Mouse (Mus musculus) embryonic fibroblast, embryonic 13.5 days (primary cell): ENCODE data around the gene Tom1l2. TPM values are rescaled to one million over a fixed set of nuclear protein-coding genes. Genes with fewer than 3 reads are reported as not detected.

Experiments
- H3K27ac ChIP-seq: 2 replicates; pipeline ENCODE4 v1.5.1; 2012; ENCODE audit warnings: low read length, control low read depth, inconsistent platforms; ENCODE audit not compliant: insufficient read depth
- H3K4me1 ChIP-seq: 2 replicates; pipeline ENCODE4 v1.6.1; 2011; ENCODE audit warnings: low read length; ENCODE audit not compliant: control insufficient read depth, insufficient read depth
- H3K4me3 ChIP-seq: 2 replicates; pipeline ENCODE4 v1.5.1; 2011; ENCODE audit warnings: mild to moderate bottlenecking, control low read depth, low read length; ENCODE audit not compliant: insufficient read depth
- CTCF ChIP-seq: IDR thresholded peaks from 2 replicates; pipeline ENCODE4 v1.5.1; 2011; ENCODE audit warnings: mild to moderate bottlenecking, control low read depth, low read length, moderate library complexity, borderline replicate concordance; ENCODE audit not compliant: insufficient read depth
- POLR2A ChIP-seq: IDR thresholded peaks from 2 replicates; pipeline ENCODE4 v1.6.1; 2011; ENCODE audit warnings: low read depth, mild to moderate bottlenecking, control low read depth, low read length, moderate library complexity
- polyA plus RNA-seq: library from polyadenylated mRNA; stranded (reverse); fragments of >200 nt; gene quantifications from 2 replicates; pipeline ENCODE4 v1.2.4, GENCODE M21; 2011; ENCODE audit warnings: low read depth; ENCODE audit not compliant: missing spikeins, insufficient read length

Gene Tom1l2
- polyA plus RNA-seq, 1 experiment = 36.2 TPM

DNA sequence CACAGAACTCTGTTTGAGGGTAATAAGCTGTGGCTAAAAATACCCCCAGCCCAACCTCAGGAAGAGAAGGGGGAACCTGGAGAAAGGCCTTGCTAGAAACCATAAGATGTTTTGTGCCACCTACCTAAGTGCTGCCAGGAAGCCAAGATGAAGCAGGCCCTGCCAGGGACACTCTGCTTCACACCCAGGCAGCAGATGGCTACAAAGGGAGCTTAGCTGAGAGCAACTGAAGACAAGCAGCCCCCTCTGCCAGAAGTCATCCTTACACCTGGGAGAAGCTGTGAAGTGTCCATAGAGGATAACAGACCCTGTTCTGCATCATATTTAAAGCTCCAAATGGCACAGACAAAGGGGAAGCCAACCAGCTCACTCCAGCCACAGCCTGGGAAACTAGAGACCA lies 106.6 kb downstream of the Tom1l2 start:
- Histone ChIP-seq H3K4me3 (no peak overlapping the region), H3K4me1 (no peaks in the 10 kb centered on the region), H3K27ac (no peak overlapping the region)
- no peak for TF ChIP-seq POLR2A
- TF ChIP-seq CTCF = no peak

DNA sequence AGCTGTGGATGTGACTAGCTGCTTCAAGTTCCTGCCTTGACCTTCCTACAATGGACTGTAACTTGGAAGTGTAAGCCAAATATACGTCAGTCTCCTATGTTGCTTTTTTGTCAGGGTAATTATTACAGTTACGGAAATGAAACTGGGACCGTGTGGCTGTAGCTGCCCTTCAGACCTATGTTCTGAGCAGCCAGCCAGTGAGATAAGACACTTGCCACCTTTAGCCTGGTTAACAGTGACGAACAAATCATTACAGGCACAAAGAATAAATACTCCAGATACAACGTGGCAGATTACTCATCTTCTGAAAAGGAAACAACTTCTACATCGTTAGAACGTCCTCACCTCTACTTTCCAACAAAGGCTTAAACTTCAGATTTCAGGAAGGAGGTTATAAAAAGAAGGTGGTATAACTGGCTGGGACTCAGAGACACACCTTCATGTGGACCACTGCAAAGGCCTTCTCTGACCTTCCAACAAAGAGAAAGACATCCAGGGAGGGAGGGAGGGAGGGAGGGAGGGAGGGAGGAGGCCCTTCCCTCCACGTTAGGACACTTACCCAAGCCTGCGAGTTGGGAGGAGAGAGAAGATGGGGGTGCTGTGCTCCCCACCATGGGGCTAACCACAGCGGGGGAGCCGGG lies 108.1 kb downstream of the Tom1l2 start:
- Histone ChIP-seq H3K4me3 (no peak overlapping the region), H3K4me1 (no peaks in the 10 kb centered on the region), H3K27ac (no peak overlapping the region)
- TF ChIP-seq POLR2A (no peak), CTCF (no peak)

DNA sequence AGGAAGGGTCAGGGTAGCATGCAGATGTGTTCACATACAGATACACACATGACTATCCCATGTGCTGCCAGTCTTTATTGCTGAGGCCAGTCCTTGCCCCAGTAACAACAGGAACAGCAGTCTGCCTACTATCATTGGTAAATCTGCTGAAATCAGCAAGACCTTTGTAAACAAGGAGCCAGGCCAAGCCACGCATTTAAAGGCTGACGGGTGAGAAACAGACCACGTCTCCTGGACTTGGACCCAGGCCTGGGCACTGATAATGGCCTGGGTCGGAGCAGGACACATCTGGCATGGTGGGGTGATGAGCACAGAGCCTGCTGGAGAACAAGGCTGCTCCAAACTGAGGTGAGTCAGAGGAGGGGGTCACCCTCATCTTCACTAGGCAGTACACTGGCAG lies 112.2 kb downstream of the Tom1l2 start:
- Histone ChIP-seq H3K4me1 (no peaks in the 10 kb centered on the region), H3K27ac (no peak overlapping the region), H3K4me3 (no peak overlapping the region)
- TF ChIP-seq POLR2A (no peak), CTCF (no peak)

DNA sequence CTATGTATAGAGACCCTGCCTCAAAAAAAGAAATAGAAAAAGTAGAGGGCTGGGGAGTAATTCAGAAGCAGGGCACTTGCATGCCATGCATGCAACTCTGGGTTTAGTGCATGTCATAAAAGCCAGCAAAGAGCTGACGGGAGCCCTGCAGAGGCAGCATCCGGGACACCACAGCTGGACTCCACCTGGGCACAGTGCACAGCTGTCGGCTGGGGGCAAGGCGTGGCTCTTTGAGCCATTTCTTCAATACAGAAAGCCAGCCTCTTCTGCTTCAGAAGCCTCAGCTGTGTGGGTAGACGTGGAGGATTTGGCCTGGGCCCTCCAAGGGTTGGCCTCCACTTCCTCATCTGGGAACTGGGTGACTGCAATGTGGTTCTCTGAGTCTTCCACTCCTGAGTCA lies 117.4 kb downstream of the Tom1l2 start:
- Histone ChIP-seq H3K4me1 (no peaks in the 10 kb centered on the region), H3K4me3 (no peak overlapping the region), H3K27ac (no peak overlapping the region)
- TF ChIP-seq CTCF (no peak), POLR2A (no peak)

DNA sequence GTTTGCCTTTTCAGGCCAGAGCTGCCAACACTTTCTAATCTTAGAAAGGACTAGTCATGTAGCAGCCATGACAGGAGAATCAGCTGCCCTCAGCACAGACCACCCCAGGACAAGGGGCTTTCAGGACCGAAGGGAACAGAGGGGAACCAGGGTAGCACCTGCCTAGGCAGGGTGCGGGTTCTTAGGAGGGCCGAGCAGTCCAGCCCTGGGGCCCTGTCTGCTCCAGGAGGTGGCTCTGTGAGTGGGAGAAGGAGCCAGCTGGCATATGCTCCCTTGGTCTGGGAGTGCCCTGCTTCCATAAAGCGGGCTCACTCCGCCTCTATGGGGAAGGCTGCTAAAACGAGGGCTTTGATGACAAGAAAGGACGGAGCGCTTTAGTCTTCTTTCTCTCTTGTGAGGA lies 119.5 kb downstream of the Tom1l2 start:
- H3K4me1 ChIP-seq = no peaks in the 10 kb centered on the region
- TF ChIP-seq CTCF = no peak
- no peak for TF ChIP-seq POLR2A
- H3K4me3 ChIP-seq = no peak overlapping the region
- H3K27ac ChIP-seq = no peak overlapping the region

DNA sequence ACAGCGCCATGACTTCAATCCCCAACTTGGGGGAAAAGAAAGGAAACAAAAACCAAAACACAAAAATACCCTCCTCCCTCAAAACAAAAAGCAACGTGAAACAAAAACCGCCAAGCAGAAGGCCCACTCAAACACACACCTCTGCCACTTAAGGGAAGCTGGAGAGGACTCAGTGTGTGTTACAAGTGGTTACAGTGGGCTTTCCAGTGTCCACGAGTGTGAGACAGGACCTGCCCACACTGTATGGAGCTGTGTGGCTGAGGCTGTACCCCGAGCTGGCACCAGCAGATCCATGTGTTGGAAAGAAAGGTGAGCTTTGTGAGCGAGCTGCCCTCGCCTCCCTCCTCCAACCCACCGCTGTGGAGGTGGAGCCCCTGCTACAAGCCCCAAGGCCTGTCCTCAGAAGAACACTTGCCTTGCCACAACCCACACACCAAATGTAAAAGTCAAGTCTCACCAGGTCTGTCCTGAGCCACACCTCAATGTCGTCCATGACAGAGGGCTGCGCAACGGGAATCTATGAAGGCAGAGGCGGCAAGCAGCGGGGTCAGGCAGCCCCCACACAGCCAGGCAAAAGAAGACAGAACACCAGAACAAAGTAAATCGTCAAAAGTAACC lies 120.2 kb downstream of the Tom1l2 start:
- no peak for TF ChIP-seq POLR2A
- no peak for TF ChIP-seq CTCF
- Histone ChIP-seq H3K27ac (no peak overlapping the region), H3K4me3 (no peak overlapping the region), H3K4me1 (no peaks in the 10 kb centered on the region)

DNA sequence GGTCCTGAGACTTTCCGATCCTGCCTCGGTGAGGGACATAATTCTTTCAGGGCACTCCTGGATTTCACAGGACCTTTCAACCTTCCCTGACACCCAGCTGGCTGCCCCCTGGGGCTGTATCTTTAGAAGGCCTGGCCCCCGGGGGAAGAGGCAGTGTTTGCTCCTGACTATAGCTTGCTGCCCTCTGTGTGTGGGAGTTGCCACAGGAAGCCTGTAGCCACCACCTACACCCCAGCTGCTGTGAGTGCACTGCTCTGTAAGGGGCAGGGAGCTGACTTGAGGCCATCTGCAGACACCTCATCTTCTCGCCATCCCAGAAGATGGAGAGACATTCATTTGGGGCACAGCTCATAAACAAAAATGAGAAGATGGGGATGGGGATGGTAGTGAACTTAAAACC lies 120.8 kb downstream of the Tom1l2 start:
- no peak overlapping the region for H3K27ac ChIP-seq
- no peak for TF ChIP-seq POLR2A
- TF ChIP-seq CTCF = no peak
- H3K4me3 ChIP-seq = no peak overlapping the region
- no peaks in the 10 kb centered on the region for H3K4me1 ChIP-seq

DNA sequence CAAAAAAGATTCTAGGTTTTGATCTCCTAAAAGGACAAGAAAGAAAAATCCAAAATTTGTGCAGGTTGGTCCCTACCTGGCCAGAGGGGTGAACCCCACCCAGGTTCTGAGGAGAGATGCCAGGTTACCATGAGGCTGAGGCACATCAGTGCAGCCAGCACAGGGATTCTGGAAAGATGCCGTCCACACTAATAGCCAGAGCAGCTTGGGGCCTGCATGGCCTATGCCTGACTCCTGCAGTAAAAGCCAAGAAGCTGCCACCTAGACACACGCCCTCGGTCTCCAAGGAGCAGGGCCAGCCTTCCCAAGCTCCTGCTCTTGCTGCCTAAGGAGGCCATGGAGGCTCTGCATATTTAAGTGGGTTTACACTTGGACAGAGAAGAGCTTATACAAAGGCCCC lies 121.4 kb downstream of the Tom1l2 start:
- H3K27ac ChIP-seq = no peak overlapping the region
- H3K4me1 ChIP-seq = no peaks in the 10 kb centered on the region
- TF ChIP-seq POLR2A (no peak), CTCF (no peak)
- H3K4me3 ChIP-seq = no peak overlapping the region

DNA sequence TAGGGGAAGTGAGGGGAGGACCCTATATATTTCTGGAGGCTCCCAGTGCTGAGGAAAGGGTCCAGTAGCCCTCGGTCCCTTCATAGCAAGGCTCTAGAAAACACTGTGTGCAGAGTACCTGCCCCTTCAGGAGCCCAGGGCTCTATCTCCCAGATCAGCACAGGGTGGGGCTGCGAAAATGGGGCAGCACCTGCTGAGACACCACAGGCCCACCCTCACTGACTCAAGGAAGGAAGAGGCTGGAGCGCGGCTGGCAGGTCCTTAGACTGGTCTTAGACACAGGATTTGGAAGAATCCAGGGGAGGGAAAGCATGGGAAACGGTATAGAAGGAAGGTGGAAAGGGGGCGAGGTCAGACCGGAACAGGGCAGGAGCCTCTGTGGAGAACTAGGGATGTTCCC lies 122.2 kb downstream of the Tom1l2 start:
- H3K4me1 ChIP-seq = no peaks in the 10 kb centered on the region
- no peak overlapping the region for H3K27ac ChIP-seq
- TF ChIP-seq CTCF (no peak), POLR2A (no peak)
- no peak overlapping the region for H3K4me3 ChIP-seq

DNA sequence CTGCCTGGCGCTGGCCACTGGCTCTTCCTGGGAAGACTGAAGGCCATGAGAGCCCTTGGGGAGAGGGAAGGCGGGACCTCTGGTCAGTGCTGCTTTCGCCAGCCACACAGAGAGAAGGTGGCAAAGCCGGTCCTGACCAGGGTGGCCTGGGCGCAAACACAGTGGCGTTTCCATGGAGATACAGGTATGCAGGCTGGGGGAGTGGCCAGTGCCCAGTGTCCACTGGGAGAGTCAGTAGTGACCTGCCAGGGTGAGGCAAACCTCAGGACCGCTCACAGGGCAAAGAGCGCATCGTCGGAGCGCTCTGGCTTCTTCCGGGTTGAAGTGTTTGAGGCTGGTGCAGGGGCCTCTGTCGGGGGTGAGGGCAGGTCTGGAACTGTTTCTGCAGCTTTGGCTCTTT lies 122.9 kb downstream of the Tom1l2 start:
- H3K4me3 ChIP-seq = no peak overlapping the region
- no peak for TF ChIP-seq CTCF
- no peak for TF ChIP-seq POLR2A
- no peaks in the 10 kb centered on the region for H3K4me1 ChIP-seq
- no peak overlapping the region for H3K27ac ChIP-seq
